Mouse (Mus musculus) left cerebral cortex, postnatal 10 days (tissue): ENCODE results near the gene Bdnf. TPM values are rescaled to one million over a fixed set of nuclear protein-coding genes. Genes with fewer than 3 reads are reported as not detected.

Source experiments
- DNase-seq, 2 experiments: peaks; one replicate each; pipeline ENCODE4 v3.0.0; 2021 to 2022; ENCODE audit warnings: low spot score in 2 of 2, mixed read lengths in 1 of 2; ENCODE audit errors: extremely low spot score in 1 of 2
- intact Hi-C: fragments of 180-260 bp; cut with DNase I; formaldehyde crosslinking; loops from one replicate; pipeline ENCODE4 v1.15.1; 2025
- total RNA-seq, 2 experiments: library from RNA; stranded (reverse); gene quantifications; 2 replicates each; pipeline ENCODE4 v1.2.3; 2021

Gene Bdnf
- total RNA-seq, 2 experiments from 2014 or later, result 11.7 to 11.8 TPM

DNA sequence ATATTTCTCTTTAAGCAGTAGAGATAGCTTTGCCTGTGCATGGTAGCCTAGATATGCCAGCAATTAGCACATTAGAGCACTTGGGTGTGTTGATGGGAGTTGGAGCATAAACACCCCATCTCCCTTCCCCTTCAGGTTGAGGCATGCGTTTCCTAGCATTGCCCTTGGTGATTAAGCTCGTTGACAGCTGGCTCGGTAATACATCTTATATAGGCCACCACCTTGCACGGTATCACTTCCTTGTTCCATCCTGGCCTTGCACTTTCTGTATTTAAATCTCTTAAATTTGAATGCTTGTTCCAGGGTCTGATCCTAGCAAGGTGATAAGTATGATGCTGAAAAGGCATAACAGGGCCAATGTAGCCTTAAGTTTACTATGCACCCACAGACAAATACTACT, 74.3 kb downstream of the Bdnf start:
- intact Hi-C loops, result no loop called here
- DNase-seq, result no peak

DNA sequence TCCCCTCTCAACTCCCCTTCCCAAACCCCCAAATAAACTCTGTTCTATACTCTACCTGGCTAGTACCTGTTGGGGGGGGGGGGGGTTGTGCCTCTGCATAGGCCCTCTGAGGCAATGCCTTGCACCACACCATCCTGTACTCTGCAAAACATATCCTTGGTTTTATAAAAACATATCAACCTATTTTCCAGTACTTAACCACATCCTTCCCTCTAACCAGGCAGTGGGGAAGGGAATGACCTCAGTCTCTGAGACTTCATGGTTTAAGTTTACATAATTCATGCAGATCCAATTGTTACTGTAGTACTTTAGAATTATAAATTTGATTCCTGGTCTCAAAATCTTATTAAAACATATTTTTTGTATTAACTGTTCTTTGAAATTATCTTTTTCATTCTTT, 75.5 kb downstream of the Bdnf start:
- intact Hi-C loops, result no loop called here
- no peak for DNase-seq

DNA sequence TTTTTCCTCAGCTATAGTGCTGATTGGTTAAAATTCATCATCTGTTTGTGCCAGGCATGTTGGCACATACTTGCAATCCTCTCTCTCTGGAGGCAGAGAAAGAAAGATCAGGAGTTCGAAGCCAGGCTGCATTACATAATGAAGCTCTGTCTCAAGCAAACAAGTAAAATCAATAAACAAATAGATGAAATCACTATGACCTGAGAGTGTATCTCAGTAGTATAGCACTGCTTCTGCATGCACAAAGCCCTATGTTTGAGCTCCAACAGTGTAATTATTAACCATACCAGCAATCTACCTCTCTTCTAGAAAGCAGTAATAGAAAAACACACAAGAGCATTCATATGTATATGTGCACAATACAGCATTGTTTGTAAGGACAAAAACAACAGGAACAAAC, 76.0 kb downstream of the Bdnf start:
- DNase-seq, result no peak
- intact Hi-C loops, result no loop called here

DNA sequence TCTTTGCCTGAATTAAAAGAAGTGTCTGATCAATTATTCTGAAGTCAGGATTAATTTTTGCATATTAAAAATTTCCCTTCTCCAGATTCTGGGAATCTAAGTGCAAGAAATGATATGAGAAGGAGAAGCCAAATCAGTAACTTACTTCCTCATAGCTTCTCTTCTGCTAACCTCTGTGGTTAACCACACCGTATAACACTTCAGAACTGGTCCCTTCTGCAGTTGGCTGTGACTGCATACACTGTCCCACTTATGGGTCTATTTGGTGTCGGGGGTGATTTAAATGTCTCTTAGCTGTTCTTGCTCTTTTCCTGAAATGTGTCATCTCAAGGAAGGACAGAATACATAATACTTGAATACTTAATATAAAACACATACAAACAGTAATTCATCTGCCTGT, 81.8 kb downstream of the Bdnf start:
- intact Hi-C loops, result no loop called here

DNA sequence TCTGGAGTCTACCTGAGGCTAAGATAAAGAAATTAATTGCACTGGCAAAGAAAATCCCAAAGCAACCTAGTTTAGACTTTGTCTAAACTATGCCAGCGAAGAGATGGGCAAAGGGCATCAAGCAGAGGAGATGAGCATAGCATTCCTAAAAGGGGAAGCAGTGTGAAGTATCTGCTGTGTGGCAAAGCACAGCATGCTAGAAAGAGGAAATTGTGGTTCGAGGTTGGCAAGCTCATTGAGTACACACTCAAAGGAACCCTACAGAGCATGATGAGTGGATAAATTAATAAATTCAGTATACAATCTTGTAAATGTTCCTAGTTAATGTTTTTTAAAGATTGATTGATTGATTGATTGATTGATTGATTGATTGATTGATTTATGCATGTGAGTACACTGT, 92.3 kb downstream of the Bdnf start:
- DNase-seq, result no peak
- intact Hi-C loops, result no loop called here

More for the DNA sequence above, 81.8 kb downstream of the Bdnf start:
- DNase-seq, result no peak

DNA sequence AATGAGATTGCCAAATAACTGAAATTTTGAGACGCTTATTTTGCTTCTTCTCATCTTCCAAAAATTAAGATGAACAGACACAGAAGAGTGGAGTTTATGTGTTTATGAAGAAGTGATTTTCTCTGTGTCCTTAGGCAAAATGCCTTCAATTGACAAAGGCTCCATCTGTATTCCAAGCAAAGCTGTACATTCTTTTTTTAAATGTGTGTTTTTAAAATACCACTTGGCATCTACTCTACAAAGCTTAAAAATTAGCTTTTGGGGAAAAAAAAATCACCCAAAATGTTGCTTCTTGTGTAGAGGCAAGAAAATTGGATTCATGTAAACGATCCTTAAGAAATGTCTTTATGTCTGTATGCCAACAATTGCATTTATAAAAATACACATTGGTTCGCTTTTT, 94.3 kb downstream of the Bdnf start:
- DNase-seq, result no peak
- intact Hi-C loops, result no loop called here

DNA sequence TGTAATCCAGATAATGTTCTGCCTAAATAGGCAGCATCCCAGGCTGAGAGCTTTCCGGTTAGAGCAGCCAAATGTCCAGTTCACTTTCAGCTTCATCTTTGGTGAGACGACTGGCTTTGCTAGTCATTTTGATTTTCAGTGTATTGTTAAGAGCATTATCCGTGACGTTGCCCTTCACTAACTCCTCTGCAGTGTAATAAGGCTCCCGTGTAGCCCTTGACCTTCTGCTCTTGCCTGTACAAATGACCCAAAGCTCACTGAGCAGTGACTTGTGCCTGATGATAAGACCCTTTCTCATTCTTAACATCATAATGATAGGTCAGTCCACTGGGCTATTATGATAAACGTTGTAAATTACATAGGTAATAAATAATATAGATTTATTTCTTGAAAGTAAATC, 101.9 kb downstream of the Bdnf start:
- intact Hi-C loops, result no loop called here
- no peak for DNase-seq

Other genes with a start within 250 kb of the Bdnf start
- 100 to 1,000 TPM; 124 to 133 TPM for gene Lin7c, start 216.2 kb downstream of the Bdnf start, total RNA-seq
- gene Lgr4, start 242.9 kb downstream of the Bdnf start, total RNA-seq, result 10 to 100 TPM; 19.6 to 21.2 TPM